Mouse (Mus musculus): Measurements from ENCODE around the gene Thra. TPM values are rescaled to one million over a fixed set of nuclear protein-coding genes. Genes with fewer than 3 reads are reported as not detected.
A peak's percentile ranks its signal among the peaks of the same experiment; 100 is the strongest.

The Thra gene
- total RNA-seq, 2 experiments from 2014 or later, result 719 to 771 TPM

DNA sequence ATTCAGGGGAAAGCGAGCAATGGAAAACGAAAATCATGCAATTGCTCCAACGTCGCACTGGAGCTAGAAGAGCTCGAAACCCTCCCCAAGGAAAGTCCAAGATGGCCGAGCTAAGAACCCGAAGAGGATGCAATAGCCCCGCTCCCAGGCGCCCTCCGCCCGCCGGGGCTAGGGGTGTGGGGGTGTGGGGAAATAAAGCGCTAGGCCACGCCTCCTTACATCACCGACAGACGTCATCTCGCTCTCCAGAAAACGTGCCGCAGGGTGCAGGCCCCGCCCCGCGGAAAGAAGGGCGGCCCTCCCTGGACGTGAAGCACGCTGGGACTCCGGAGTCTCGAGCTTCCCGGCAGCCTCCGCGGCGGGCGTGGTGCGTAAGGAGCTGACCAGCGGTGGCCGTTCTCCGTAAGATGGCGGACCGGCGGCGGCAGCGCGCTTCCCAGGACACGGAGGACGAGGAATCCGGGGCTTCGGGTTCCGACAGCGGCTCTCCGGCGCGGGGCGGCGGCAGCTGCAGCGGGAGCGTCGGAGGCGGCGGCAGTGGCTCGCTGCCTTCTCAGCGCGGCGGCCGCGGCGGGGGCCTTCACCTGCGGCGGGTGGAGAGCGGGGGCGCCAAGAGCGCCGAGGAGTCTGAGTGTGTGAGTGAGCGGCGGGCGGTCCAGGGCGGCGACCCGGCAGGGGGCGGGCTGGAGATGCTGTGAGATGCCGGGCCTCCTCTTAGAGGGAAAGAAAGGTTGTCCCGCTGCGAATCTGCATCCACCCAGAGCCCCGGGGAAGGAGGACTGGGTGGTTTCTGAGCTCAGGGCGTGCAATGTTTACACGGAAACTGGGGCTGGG, 69.2 kb downstream of the Thra start:
- DNase-seq (ENCODE audit: low spot score in 2 of 2), result peak; percentile 99 to 100
- intact Hi-C loops (cut with DNase I), result loop anchor here (2.0 kb wide), 1 partner anchor 15 kb away; the partner anchor contains the start of gene Msl1

GRCm38 (mm10) chr11:98810686-98811085, 70.2 kb downstream of the Thra start:
- intact Hi-C loops (cut with DNase I), result no loop called here
- DNase-seq (ENCODE audit: low spot score in 2 of 2), result no peak

GRCm38 (mm10) chr11:98816706-98817239, 76.3 kb downstream of the Thra start:
- intact Hi-C loops (cut with DNase I), result no loop called here
- no peak for DNase-seq (ENCODE audit: low spot score in 2 of 2)

Other genes starting within 250 kb of the Thra start
- under 1 TPM in 1 of 2 experiments, not detected in 1; 0.78 TPM for gene Ikzf3, start 194.6 kb upstream of the Thra start, total RNA-seq (2021)
- not detected for gene Zpbp2, start 189.5 kb upstream of the Thra start, total RNA-seq (2021)
- 10 to 100 TPM; 48.9 TPM for gene Ormdl3, start 153.3 kb upstream of the Thra start, total RNA-seq (2021)
- gene Lrrc3c, start 142.3 kb upstream of the Thra start, total RNA-seq (2021), result not detected
- 10 to 100 TPM; 11.6 to 14.0 TPM for gene Gm12355, start 115.0 kb upstream of the Thra start, total RNA-seq (2021)
- gene Gsdma3, start 114.3 kb upstream of the Thra start, total RNA-seq (2021), result not detected
- not detected for gene Gsdma2, start 93.9 kb upstream of the Thra start, total RNA-seq (2021)
- not detected for gene Gsdma, start 76.3 kb upstream of the Thra start, total RNA-seq (2021)
- 100 to 1,000 TPM; 129 to 132 TPM for gene Psmd3, start 58.1 kb upstream of the Thra start, total RNA-seq (2021)
- gene Csf3, start 39.4 kb upstream of the Thra start, total RNA-seq (2021), result not detected
- gene Med24, start 11.2 kb upstream of the Thra start, total RNA-seq (2021), result 100 to 1,000 TPM; 116 to 131 TPM
- 100 to 1,000 TPM in 1 of 2 experiments, 10 to 100 TPM in 1; 92.5 to 121 TPM for gene Nr1d1, start 34.7 kb downstream of the Thra start, total RNA-seq (2021)
- 100 to 1,000 TPM; 190 to 193 TPM for gene Msl1, start 54.9 kb downstream of the Thra start, total RNA-seq (2021)
- gene Casc3, start 64.3 kb downstream of the Thra start, total RNA-seq (2021), result 10 to 100 TPM; 53.9 to 54.7 TPM
- 100 to 1,000 TPM; 138 to 148 TPM for gene Rapgefl1, start 96.1 kb downstream of the Thra start, total RNA-seq (2021)
- 10 to 100 TPM; 61.3 to 63.3 TPM for gene Wipf2, start 123.0 kb downstream of the Thra start, total RNA-seq (2021)
- gene Cdc6, start 167.2 kb downstream of the Thra start, total RNA-seq (2021), result under 1 TPM; 0.21 to 0.60 TPM
- 10 to 100 TPM in 1 of 2 experiments, 1 to 10 TPM in 1; 9.4 to 12.1 TPM for gene Rara, start 187.2 kb downstream of the Thra start, total RNA-seq (2021)
- gene Gjd3, start 242.4 kb downstream of the Thra start, total RNA-seq (2021), result 1 to 10 TPM; 2.9 to 3.0 TPM

All from left cerebral cortex, postnatal 25 days (tissue).